Mouse (Mus musculus): ENCODE results near the gene Asb15.
A peak's percentile ranks its signal among the peaks of the same experiment; 100 is the strongest.

The Asb15 gene

DNA sequence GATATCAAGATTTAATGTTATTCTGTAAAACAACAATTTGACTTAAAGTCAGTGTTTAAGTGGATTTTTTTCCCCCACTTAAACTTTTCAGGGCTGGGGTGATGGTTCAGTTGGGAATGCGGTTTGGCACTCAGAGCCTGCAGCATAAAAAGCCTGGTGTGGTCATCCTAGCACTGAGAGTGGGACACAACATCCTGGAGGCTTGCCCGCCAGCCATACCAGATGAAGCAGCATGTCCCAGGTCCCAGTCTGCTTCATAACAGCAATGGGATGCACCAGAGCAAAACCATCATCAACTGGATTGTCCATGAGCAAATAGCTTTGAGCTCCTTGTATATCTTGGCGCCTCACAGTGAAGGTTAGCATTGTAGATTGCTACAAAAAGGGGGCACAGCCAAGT is 80.7 kb downstream of the Asb15 start:
- no peak for DNase-seq (ENCODE audit: low spot score)

DNA sequence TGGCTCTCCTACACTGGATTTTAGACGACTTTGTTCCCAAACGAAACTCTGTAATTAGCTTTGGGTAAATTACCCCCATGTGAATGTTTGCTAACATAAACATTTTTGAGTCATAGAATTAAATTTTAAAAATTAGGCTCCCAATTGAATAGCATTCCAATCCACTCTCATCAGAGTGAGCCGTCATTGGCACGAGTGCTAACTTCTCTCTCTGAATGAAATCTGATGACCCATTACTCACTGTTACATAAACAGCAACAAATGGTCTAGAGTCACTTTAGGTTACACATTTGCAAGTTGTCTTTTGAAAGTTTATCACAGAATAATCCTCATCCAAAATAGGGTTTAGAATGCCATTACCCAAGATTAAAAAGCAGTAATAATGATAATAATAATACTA is 81.6 kb downstream of the Asb15 start:
- DNase-seq (ENCODE audit: low spot score) = peak; percentile 67

DNA sequence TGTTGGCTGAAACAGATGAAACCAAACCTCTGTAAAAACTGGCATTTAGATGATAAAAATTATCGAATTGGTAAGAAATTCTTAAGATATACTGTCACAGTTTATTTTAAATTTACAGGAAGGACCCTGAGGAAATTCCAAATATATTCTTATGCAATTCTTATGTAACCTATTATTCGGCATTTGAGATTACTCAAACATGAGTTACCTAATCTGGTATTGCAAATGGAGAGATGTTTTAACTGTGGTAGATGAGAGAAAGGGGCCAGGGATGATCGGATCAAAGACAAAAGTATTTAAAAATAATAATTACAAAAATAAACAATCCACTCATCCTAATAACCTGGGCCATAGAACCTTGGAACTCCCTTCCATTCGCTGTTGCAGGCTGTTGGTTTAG is 82.4 kb downstream of the Asb15 start:
- DNase-seq (ENCODE audit: low spot score) = no peak

DNA sequence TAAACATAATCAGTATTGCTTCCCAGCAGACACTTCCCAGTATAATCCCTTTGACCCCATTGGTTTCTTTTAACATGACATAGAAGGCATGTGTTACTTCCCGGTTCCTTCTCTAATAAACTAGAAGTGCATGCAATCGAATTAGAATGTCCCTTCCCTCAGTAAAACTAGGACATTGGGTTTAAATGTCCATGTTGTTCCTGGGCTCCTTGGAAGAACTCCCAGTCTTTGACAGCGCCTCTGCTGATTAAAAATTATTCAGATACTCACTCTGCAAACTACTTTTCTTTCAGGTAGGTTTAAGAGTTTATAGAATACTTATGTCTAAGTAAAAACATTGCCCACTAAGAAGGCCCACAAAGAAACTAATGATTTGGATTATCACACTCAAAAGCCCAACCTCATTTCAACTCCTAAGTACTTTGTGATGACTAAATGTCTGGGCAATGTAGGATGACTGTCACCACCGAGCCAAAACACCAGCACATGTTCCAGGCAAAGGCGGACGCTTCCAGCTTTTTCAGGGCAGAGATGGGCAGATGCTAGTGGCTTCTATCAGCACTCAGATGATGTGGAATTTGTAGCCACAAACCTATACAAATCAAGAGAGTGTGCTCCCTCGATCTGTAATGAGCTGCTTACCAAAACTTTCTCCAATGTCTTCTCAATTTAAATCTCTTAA is 84.3 kb downstream of the Asb15 start:
- DNase-seq (ENCODE audit: low spot score) = peak; percentile 79

DNA sequence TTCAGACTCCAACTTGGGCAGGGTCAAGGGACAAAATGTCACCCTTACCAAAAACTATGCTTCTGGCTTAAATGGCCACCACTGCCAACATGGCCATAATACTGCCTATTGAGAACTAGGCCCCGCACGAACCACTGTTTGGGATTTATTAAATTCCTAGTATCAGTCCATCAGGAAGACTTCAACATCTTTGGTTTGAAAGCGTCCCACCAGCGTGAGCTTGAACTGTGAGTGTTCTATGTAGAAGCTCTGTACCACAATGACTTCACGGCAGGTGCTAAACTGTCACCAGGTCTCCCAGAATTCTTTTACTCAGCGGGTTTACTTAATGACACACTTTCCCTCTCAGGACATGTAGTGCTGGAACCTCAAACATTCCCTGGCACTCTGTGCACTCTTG is 85.4 kb downstream of the Asb15 start:
- no peak for DNase-seq (ENCODE audit: low spot score)

DNA sequence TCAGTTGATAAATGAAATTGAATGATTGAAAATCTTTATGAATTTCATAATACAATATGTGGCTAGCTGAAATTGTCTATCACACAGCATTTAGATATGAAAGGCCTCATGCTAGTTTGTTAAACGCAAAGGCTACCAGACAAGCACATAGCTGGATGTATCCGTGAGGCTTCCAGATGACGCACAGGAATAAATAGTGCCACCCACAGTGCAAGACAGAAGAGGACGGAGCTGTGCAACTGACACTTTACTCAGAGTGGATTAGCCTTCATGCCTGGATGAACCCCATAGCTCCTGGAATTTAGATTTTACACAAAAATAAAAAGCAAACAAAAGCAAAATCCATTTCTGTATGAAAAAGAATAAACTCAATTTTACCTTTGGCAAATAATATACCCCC is 86.0 kb downstream of the Asb15 start:
- no peak for DNase-seq (ENCODE audit: low spot score)

DNA sequence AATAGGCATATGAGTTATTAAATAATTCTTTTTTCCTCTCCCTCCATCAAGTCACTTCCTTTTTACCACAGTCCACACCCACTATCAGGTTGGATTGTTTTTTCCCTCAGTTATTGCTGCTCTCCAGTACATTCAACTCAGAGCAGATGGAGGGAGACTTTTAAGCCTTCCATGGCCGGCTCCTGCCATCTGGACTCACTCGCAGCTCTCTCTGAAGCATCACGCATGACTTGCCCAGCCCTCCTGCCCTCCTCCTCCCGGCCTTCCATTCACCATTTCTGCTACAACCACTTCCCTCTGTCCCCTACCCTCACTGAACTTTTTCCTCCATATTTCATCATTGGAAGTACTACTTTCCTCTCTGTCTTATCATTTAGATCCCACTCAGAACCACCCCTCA is 88.8 kb downstream of the Asb15 start:
- no peak for DNase-seq (ENCODE audit: low spot score)

DNA sequence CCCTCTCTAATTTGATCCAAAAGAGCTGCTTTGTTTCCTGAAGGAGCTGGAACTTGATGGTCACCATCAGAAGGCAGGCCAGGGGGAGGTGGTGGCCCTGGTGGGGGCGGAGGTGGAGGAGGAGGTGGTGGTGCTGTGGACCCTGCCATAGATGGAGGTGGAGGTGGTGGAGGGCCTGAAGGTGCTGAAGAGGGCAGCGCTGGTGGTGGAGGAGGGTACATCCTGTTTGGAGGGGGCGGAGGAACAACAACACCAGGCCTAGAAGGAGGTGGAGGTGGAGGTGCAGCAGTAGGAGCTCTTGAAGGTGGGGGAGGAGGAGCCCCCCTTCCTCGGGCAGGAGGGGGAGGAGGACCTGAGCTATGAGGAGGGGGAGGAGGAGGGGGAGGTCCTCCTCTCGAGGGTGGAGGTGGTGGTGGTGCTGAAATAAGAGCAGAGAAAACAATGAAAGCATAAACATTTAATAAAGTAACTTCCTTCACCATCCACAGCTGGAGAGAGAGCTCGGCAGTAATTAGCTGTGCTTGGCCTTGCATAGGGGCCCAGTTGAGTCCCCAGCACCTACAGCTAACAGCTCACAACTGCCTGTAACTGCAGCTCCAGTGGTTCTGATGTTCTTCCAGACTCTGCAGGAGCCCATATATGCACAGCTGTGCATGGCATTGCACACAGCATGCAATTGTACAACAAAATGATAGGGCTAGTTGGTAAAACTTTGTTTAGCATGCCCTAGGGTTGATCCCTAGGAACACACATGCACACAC is 91.5 kb downstream of the Asb15 start:
- DNase-seq (ENCODE audit: low spot score) = no peak

DNA sequence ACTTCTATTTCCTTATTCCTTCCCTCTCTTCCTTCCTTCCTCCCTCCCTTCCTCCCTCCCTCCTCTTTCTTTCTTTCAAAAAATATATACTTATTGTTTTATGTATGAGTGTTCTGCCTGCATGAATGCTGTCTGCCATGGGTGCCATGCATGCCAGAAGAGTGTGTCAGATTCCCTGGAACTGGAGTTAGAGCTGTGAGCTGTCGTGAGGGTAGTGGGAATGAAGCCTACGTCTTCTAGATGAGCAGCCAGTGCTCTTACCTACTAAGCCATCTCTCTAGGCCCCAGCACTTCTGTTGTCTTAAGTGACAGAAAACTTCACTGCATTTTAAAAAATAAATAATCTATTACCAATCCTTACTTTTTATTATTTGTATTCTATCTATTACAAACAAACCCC is 93.0 kb downstream of the Asb15 start:
- DNase-seq (ENCODE audit: low spot score) = no peak

DNA sequence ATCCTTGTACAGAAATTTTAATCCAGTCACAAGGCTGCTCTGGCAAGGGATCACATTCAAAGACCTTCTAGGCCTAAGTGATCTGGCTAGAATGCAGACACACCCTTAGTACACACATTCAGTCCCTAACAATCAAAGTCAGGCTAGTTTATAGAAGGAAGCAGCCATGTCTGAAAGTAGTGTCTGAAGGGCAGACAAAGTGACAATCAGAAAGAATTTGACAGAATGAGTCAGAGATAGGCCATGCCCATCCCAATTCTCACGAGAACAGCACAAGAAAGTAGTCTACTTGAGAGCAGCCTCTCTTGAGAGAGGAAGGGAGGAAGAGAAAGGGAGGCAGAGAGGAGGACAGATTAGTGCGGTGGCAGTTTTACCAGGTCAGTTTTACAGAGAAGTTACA is 94.2 kb downstream of the Asb15 start:
- DNase-seq (ENCODE audit: low spot score) = no peak
